Mouse (Mus musculus) small intestine, adult 2 months (tissue): Measurements from ENCODE around the gene Asb8.

Source experiments
- CTCF ChIP-seq: fragments of 200-500 bp; IDR thresholded peaks from 2 replicates; pipeline ENCODE4 v1.5.1; 2012; ENCODE audit warnings: low read depth, mild to moderate bottlenecking, control low read depth, inconsistent platforms, low read length, moderate library complexity, mixed read lengths; ENCODE audit not compliant: insufficient replicate concordance, insufficient read length; ENCODE audit errors: extremely low read depth
- POLR2A ChIP-seq: fragments of 200-500 bp; IDR thresholded peaks from 2 replicates; pipeline ENCODE4 v1.6.1; 2012; ENCODE audit warnings: low read depth, mild to moderate bottlenecking, control low read depth, inconsistent platforms, low read length, moderate library complexity

- TF ChIP-seq POLR2A: no peak
- TF ChIP-seq CTCF: no peak
Observed at GRCm38 (mm10) chr15:98154146-98154545, 11.3 kb downstream of the Asb8 start.
